Mouse (Mus musculus) heart, postnatal 0 days (tissue): ENCODE data around the gene Rfx5. TPM values are rescaled to one million over a fixed set of nuclear protein-coding genes. Genes with fewer than 3 reads are reported as not detected.
"Not testable (repeated sequence)": the region's sequence is repeated elsewhere in the genome, so short reads cannot be mapped to it uniquely, and the experiment has no call there.

Experiments
- ATAC-seq: fragments of 200-750 bp; cut with Nextera tagmentation; 2 replicates; pipeline ENCODE4 v1.8.0; 2017; ENCODE audit warnings: low read depth, moderate number of reproducible peaks, moderate library complexity; ENCODE audit not compliant: insufficient read depth
- DNase-seq: peaks from one replicate; pipeline ENCODE4 v3.0.0-alpha.2; 2016; ENCODE audit warnings: low spot score
- H3K27ac ChIP-seq: fragments of 300-500 bp; sonication (generic); 2 replicates; pipeline ENCODE4 v1.5.1; 2014; ENCODE audit warnings: low read depth, mild to moderate bottlenecking
- H3K27me3 ChIP-seq: fragments of 300-500 bp; sonication (generic); 2 replicates; pipeline ENCODE4 v1.6.1; 2014; ENCODE audit warnings: low read length, mixed read lengths; ENCODE audit not compliant: control insufficient read depth, insufficient read depth
- H3K36me3 ChIP-seq: fragments of 300-500 bp; sonication (generic); replicated peaks from 2 replicates; pipeline ENCODE4 v1.6.1; 2014; ENCODE audit warnings: low read length, mixed read lengths; ENCODE audit not compliant: control insufficient read depth, insufficient read depth
- H3K4me1 ChIP-seq: fragments of 300-500 bp; sonication (generic); 2 replicates; pipeline ENCODE4 v1.6.1; 2014; ENCODE audit warnings: antibody characterized with exemption; ENCODE audit not compliant: control insufficient read depth, insufficient read depth
- H3K4me2 ChIP-seq: fragments of 300-500 bp; sonication (generic); 2 replicates; pipeline ENCODE4 v1.6.1; 2014; ENCODE audit warnings: low read depth, mild to moderate bottlenecking, low read length, moderate library complexity
- H3K4me3 ChIP-seq: fragments of 300-500 bp; sonication (generic); 2 replicates; pipeline ENCODE4 v1.5.1; 2014; ENCODE audit warnings: low read depth, low read length
- H3K9ac ChIP-seq: fragments of 300-500 bp; sonication (generic); replicated peaks from 2 replicates; pipeline ENCODE4 v1.6.1; 2014; ENCODE audit warnings: low read depth, low read length, mixed read lengths
- H3K9me3 ChIP-seq: fragments of 300-500 bp; sonication (generic); replicated peaks from 2 replicates; pipeline ENCODE4 v1.6.1; 2016; ENCODE audit warnings: low read length; ENCODE audit not compliant: control insufficient read depth
- CTCF ChIP-seq: IDR thresholded peaks from 2 replicates; pipeline ENCODE4 v1.5.1; 2016; ENCODE audit warnings: antibody characterized with exemption, control low read depth, low read depth
- EP300 ChIP-seq: IDR thresholded peaks from 2 replicates; pipeline ENCODE4 v1.6.1; 2016; ENCODE audit warnings: antibody characterized with exemption, low read depth
- WGBS: fragments of 180-500 bp; shearing (Covaris S2); extraction: QIAGEN DNeasy Blood & Tissue Kit; methylation state at CpG from one replicate; pipeline ENCODE4 v1.1.7; 2014; 5-methylcytosine and 5-hydroxymethylcytosine counted together
- polyA plus RNA-seq: library from polyadenylated mRNA; unstranded; fragments of >200 nt; fragmentation: Nextera tagmentation; extraction: Ambion mirVana; gene quantifications from 2 replicates; pipeline ENCODE4 v1.2.1, GENCODE M21; 2015
- total RNA-seq: library from RNA; depleted of rRNA; stranded (reverse); fragments of >200 nt; gene quantifications from 2 replicates; pipeline ENCODE4 v1.2.3, GENCODE M21; 2014; ENCODE audit warnings: low replicate concordance; rRNA removed

The Rfx5 gene
- total RNA-seq (3.9 and 8.6 TPM in 2 replicates), polyA plus RNA-seq (2.3 and 2.7 TPM in 2 replicates)

- DNase-seq (peak; percentile 98), ATAC-seq (peak; percentile 96)
- H3K27me3 ChIP-seq: no peaks in the 10 kb centered on the region
- H3K4me3 ChIP-seq: peak within 1 kb of the TSS; percentile 90
- H3K36me3 ChIP-seq: peaks cover 28% of the 10 kb centered on the region
- peak within 1 kb of the TSS; percentile 87 for H3K27ac ChIP-seq
- H3K9ac ChIP-seq: peak within 1 kb of the TSS; percentile 87
- TF ChIP-seq CTCF (no peak), EP300 (no peak)
- H3K4me1 ChIP-seq: peaks cover 13% of the 10 kb centered on the region
- peak within 1 kb of the TSS; percentile 82 for H3K4me2 ChIP-seq
- under 1% methylated on average over 50 of the region's 50 CpGs for WGBS
- H3K9me3 ChIP-seq: no peaks in the 10 kb centered on the region
These were observed at the start of gene Rfx5 for GRCm38 (mm10) chr3:94953764-94954616. Rfx5 (plus strand) TSS chr3:94954075.

GRCm38 (mm10) chr3:94904759-94905158 lies 49.1 kb upstream of the Rfx5 start:
- H3K36me3 ChIP-seq, DNase-seq, H3K4me2 ChIP-seq, H3K9me3 ChIP-seq, H3K27ac ChIP-seq, H3K4me1 ChIP-seq, H3K4me3 ChIP-seq, H3K9ac ChIP-seq, ATAC-seq, H3K27me3 ChIP-seq: not testable (repeated sequence)
- 50% methylated on average over 3 of the region's 3 CpGs for WGBS

- H3K36me3 ChIP-seq: no peaks in the 10 kb centered on the region
- no peak for ATAC-seq
- 40% methylated on average over 1 of the region's 1 CpGs for WGBS
These were observed 47.4 kb upstream of the Rfx5 start for GRCm38 (mm10) chr3:94906482-94906881.

DNA sequence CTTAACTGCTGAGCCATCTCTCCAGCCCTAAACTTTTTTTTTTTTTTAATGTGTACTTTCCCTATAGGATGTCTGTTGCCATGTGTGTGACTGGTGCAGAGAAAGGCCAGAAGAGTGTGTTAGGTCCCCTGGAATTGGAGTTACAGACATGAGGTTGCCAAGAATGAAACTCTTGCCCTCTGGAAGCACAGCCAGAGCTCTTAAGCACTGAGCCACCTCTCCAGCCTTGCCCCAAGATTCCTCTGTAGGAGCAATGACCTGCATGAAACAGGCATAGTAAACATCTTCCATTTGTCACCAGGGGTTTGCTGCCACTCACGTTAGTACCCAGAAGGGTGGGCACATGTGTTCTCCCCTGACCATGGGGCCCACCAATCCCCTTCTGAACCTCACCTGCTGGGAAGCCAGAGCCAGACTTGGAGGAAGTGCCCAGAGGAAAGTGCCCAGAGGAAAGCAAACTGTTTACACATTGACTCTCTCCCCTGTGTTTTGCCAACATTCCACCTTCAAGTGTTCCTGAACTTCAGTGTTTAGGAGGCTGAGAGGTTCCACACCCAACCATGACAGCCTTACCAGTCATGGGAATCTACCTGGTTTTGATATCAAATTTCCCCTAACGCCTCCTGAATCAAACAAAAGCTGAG lies 42.7 kb upstream of the Rfx5 start:
- ATAC-seq (no peak), DNase-seq (no peak)
- Histone ChIP-seq H3K9me3 (no peaks in the 10 kb centered on the region), H3K27me3 (no peaks in the 10 kb centered on the region), H3K27ac (no peak overlapping the region), H3K9ac (no peak overlapping the region), H3K4me1 (peaks cover 5% of the 10 kb centered on the region; the same call in 1 of the 2 replicates), H3K36me3 (no peaks in the 10 kb centered on the region), H3K4me3 (no peak overlapping the region), H3K4me2 (no peak overlapping the region)
- WGBS: 67% methylated on average over 2 of the region's 2 CpGs
- TF ChIP-seq CTCF: no peak
- TF ChIP-seq EP300: no peak

More at GRCm38 (mm10) chr3:94906482-94906881, 47.4 kb upstream of the Rfx5 start:
- H3K4me1 ChIP-seq: no peaks in the 10 kb centered on the region
- H3K4me2 ChIP-seq: no peak overlapping the region
- DNase-seq: no peak
- no peak overlapping the region for H3K9ac ChIP-seq
- H3K27me3 ChIP-seq: no peaks in the 10 kb centered on the region
- TF ChIP-seq CTCF (no peak), EP300 (no peak)
- no peak overlapping the region for H3K27ac ChIP-seq
- no peak overlapping the region for H3K4me3 ChIP-seq
- H3K9me3 ChIP-seq: no peaks in the 10 kb centered on the region

DNA sequence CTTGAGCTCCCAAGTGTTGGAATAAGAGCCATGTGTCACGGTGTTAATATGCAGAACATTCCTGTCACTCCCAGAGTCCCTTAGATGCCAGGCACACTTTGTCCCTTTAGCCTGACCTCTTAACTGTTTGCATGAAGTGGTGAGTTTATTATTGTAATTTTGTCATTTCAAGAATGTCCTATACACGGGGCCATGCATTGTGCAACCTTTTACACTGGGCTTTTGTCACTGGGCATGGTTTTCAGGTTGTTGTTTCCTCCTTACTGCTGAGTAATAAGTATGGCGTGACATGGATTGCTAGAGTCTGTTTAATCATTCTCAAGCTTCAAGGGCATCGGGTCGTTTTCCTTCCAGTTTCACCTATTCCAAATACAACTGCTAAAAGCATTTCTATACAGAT lies 40.1 kb upstream of the Rfx5 start:
- Histone ChIP-seq H3K36me3 (no peaks in the 10 kb centered on the region), H3K9ac (no peak overlapping the region), H3K4me3 (no peak overlapping the region), H3K27me3 (no peaks in the 10 kb centered on the region), H3K4me1 (peaks cover 5% of the 10 kb centered on the region; the same call in 1 of the 2 replicates), H3K9me3 (no peaks in the 10 kb centered on the region), H3K4me2 (no peak overlapping the region), H3K27ac (0 out of 2 replicates have a peak overlapping the region, but pooled peaks have one; percentile 31)
- ATAC-seq (peak; percentile 82), DNase-seq (peak; percentile 64)
- TF ChIP-seq EP300: no peak; the same call in 1 of the 2 replicates
- no peak for TF ChIP-seq CTCF
- 45% methylated on average over 5 of the region's 5 CpGs for WGBS
